Mouse (Mus musculus) granulocyte monocyte progenitor cell, adult 5-6 weeks (primary cell): ENCODE results near the gene Steap3. TPM values are rescaled to one million over a fixed set of nuclear protein-coding genes. Genes with fewer than 3 reads are reported as not detected.

ENCODE experiments used
- ATAC-seq: replicated peaks from 2 replicates; pipeline ENCODE4 v1.8.0; 2016; ENCODE audit warnings: mild to moderate bottlenecking, moderate TSS enrichment, inconsistent platforms; ENCODE audit not compliant: poor library complexity, severe bottlenecking
- total RNA-seq, 2 experiments: library from RNA; stranded (forward) in 1 of 2; stranded (reverse) in 1 of 2; fragments of 200-712, 200-1000 nt in 1 of 2; fragments of >200 nt in 1 of 2; fragmentation: Nextera tagmentation in 1 of 2; gene quantifications; 2 replicates each; pipeline ENCODE4 v1.2.3; 2014 to 2017

Steap3 gene
- total RNA-seq, 2 experiments from 2014 or later = 6.2 to 19.1 TPM

GRCm38 (mm10) chr1:120168674-120169073 lies 103.8 kb downstream of the Steap3 start:
- ATAC-seq = no peak

- ATAC-seq = no peak
Observed at GRCm38 (mm10) chr1:120168016-120168415, 104.5 kb downstream of the Steap3 start.

- peak; percentile 91 for ATAC-seq
Observed at GRCm38 (mm10) chr1:120162616-120163015, 109.9 kb downstream of the Steap3 start.

- no peak for ATAC-seq
Observed at GRCm38 (mm10) chr1:120161502-120161901, 111.0 kb downstream of the Steap3 start.

GRCm38 (mm10) chr1:120158474-120159127 lies 113.9 kb downstream of the Steap3 start:
- no peak for ATAC-seq

GRCm38 (mm10) chr1:120155325-120155724 lies 117.2 kb downstream of the Steap3 start:
- ATAC-seq = peak; percentile 77

- ATAC-seq = peak; percentile 75
Observed at GRCm38 (mm10) chr1:120154232-120154631, 118.3 kb downstream of the Steap3 start.

- ATAC-seq = peak; percentile 45; the same call in 1 of the 2 replicates
Observed at GRCm38 (mm10) chr1:120146994-120147393, 125.5 kb downstream of the Steap3 start.

GRCm38 (mm10) chr1:120145527-120146216 lies 126.8 kb downstream of the Steap3 start:
- ATAC-seq = no peak

GRCm38 (mm10) chr1:120142551-120142950 lies 130.0 kb downstream of the Steap3 start:
- no peak for ATAC-seq

Other genes with a start within 250 kb of the Steap3 start
- gene Tmem37, start 198.6 kb downstream of the Steap3 start, total RNA-seq (2014; fragmentation: Nextera tagmentation) = 1.3 TPM in 1 of 2 replicates, not detected in the other
- 0.65 TPM in 1 of 2 replicates, not detected in the other for gene Tmem37, start 198.6 kb downstream of the Steap3 start, total RNA-seq (2017)
- gene Dbi, start 151.6 kb downstream of the Steap3 start, total RNA-seq (2014; fragmentation: Nextera tagmentation) = 410 and 536 TPM in 2 replicates
- gene Dbi, start 151.6 kb downstream of the Steap3 start, total RNA-seq (2017) = 307 and 413 TPM in 2 replicates
- 11.4 and 12.2 TPM in 2 replicates for gene 3110009E18Rik, start 151.5 kb downstream of the Steap3 start, total RNA-seq (2014; fragmentation: Nextera tagmentation)
- 2.2 and 4.5 TPM in 2 replicates for gene 3110009E18Rik, start 151.5 kb downstream of the Steap3 start, total RNA-seq (2017)
- not detected in 2 replicates for gene C1ql2, start 67.9 kb upstream of the Steap3 start, total RNA-seq (2014; fragmentation: Nextera tagmentation)
- gene C1ql2, start 67.9 kb upstream of the Steap3 start, total RNA-seq (2017) = not detected in 2 replicates
- gene Marco, start 232.3 kb upstream of the Steap3 start, total RNA-seq (2014; fragmentation: Nextera tagmentation) = not detected in 2 replicates
- gene Marco, start 232.3 kb upstream of the Steap3 start, total RNA-seq (2017) = not detected in 2 replicates